Mouse (Mus musculus): ENCODE results near the gene Kdm5c. TPM values are rescaled to one million over a fixed set of nuclear protein-coding genes. Genes with fewer than 3 reads are reported as not detected.

Gene Kdm5c
- polyA plus RNA-seq (2012; rRNA removed) = 77.2 and 111 TPM in 2 replicates

DNA sequence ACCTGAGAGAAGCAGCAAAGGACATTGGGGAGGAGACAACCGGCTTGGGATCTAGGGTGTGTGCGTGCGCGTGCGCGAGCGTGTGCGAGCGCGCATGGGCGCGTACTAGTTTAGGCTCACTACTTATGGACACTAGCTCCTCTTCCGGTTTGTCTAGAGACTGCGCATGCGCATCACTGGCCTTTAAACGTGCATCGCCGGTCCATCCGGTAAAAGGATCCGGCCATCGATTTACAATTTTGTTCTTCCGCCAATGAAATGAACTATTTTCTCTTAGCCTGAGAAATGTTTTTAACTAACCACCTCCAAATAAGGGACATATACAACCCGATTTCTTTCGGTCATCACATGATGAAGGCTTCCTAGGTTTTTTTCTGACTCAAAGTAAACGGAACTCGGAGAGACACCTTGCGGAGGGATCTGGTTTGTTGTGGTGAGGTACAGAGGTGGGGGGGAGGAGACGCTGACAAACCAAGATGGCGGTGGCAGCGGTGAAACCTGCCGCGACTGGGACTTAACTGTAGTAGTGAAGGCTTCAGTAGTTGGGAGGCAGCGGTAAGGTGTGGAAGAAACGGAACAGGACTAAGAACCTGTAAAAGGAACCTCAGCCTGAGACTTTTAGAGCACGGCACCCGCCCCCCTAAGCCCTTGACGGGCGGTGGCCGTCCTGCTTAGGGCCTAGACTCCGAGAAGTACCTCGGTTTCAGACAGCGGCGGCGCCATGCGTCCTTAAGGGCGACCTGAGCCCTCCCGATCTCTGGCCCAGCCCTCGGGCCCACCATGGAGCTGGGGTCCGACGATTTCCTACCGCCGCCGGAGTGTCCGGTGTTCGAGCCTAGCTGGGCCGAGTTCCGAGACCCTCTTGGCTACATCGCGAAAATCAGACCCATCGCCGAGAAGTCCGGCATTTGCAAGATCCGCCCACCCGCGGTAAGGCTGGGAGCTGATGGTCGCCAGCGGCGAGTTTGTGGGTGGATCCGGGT lies at the start of gene Kdm5c:
Gene Kdm5c, plus strand, starts transcription at position 240 of the 983 bp plus-strand sequence.

Other genes with a start within 250 kb of the Kdm5c start
- 46.0 and 50.6 TPM in 2 replicates for gene Hsd17b10, start 231.2 kb upstream of the Kdm5c start, polyA plus RNA-seq (2012; rRNA removed)
- gene Ribc1, start 216.7 kb upstream of the Kdm5c start, polyA plus RNA-seq (2012; rRNA removed) = 0.59 and 0.67 TPM in 2 replicates
- gene Smc1a, start 216.6 kb upstream of the Kdm5c start, polyA plus RNA-seq (2012; rRNA removed) = 10.3 and 12.0 TPM in 2 replicates
- gene Iqsec2, start 88.8 kb upstream of the Kdm5c start, polyA plus RNA-seq (2012; rRNA removed) = 14.6 and 18.3 TPM in 2 replicates
- 2.1 and 2.2 TPM in 2 replicates for gene Kantr, start 94.5 kb downstream of the Kdm5c start, polyA plus RNA-seq (2012; rRNA removed)
- gene Tspyl2, start 109.4 kb downstream of the Kdm5c start, polyA plus RNA-seq (2012; rRNA removed) = 9.8 and 13.0 TPM in 2 replicates
- gene Gpr173, start 135.7 kb downstream of the Kdm5c start, polyA plus RNA-seq (2012; rRNA removed) = 0.97 and 2.1 TPM in 2 replicates

Data from colon, adult 2 months (tissue).